Mouse (Mus musculus): ENCODE results near the gene Clps.

Gene Clps

GRCm38 (mm10) chr17:28553040-28553793 lies 7.3 kb downstream of the Clps start:
- DNase-seq (ENCODE audit: low spot score in 2 of 2) = peak; percentile 50 to 52

- DNase-seq (ENCODE audit: low spot score in 2 of 2) = no peak
These were observed 11.5 kb downstream of the Clps start, which contains the start of gene Clpsl2 for GRCm38 (mm10) chr17:28549111-28549510. Gene Clpsl2 (plus strand): TSS chr17:28549411.

- DNase-seq (ENCODE audit: low spot score in 2 of 2) = no peak
These were observed 12.0 kb downstream of the Clps start for GRCm38 (mm10) chr17:28548550-28548949.

GRCm38 (mm10) chr17:28546925-28547324 lies 13.6 kb downstream of the Clps start:
- no peak for DNase-seq (ENCODE audit: low spot score in 2 of 2)

- no peak for DNase-seq (ENCODE audit: low spot score in 2 of 2)
These were observed 22.7 kb downstream of the Clps start for GRCm38 (mm10) chr17:28537881-28538280.

GRCm38 (mm10) chr17:28533327-28533726 lies 27.2 kb downstream of the Clps start:
- DNase-seq (ENCODE audit: low spot score in 2 of 2) = no peak

- no peak for DNase-seq (ENCODE audit: low spot score in 2 of 2)
These were observed 28.0 kb downstream of the Clps start for GRCm38 (mm10) chr17:28532557-28532956.

GRCm38 (mm10) chr17:28531946-28532345 lies 28.6 kb downstream of the Clps start:
- DNase-seq (ENCODE audit: low spot score in 2 of 2) = no peak

- no peak for DNase-seq (ENCODE audit: low spot score in 2 of 2)
These were observed 30.1 kb downstream of the Clps start, which contains the start of gene Armc12 for GRCm38 (mm10) chr17:28530506-28530905. Gene Armc12 (plus strand): TSS chr17:28530806.

GRCm38 (mm10) chr17:28529116-28529515 lies 31.4 kb downstream of the Clps start:
- DNase-seq (ENCODE audit: low spot score in 2 of 2) = no peak

- DNase-seq (ENCODE audit: low spot score in 2 of 2) = peak; percentile 78 to 79
These were observed 32.6 kb downstream of the Clps start for GRCm38 (mm10) chr17:28528043-28528351.

- no peak for DNase-seq (ENCODE audit: low spot score in 2 of 2)
These were observed 33.2 kb downstream of the Clps start for GRCm38 (mm10) chr17:28527184-28528042.

GRCm38 (mm10) chr17:28524831-28525430 lies 35.6 kb downstream of the Clps start:
- DNase-seq (ENCODE audit: low spot score in 2 of 2) = no peak

GRCm38 (mm10) chr17:28524009-28524695 lies 36.4 kb downstream of the Clps start:
- no peak for DNase-seq (ENCODE audit: low spot score in 2 of 2)

- DNase-seq (ENCODE audit: low spot score in 2 of 2) = no peak
These were observed 37.1 kb downstream of the Clps start for GRCm38 (mm10) chr17:28523355-28524008.

- peak; percentile 93 for DNase-seq (ENCODE audit: low spot score in 2 of 2)
These were observed 37.8 kb downstream of the Clps start for GRCm38 (mm10) chr17:28522623-28523354.

GRCm38 (mm10) chr17:28521920-28522319 lies 38.6 kb downstream of the Clps start:
- no peak for DNase-seq (ENCODE audit: low spot score in 2 of 2)

GRCm38 (mm10) chr17:28521071-28521726 lies 39.4 kb downstream of the Clps start:
- no peak for DNase-seq (ENCODE audit: low spot score in 2 of 2)

GRCm38 (mm10) chr17:28520561-28520960 lies 40.0 kb downstream of the Clps start:
- DNase-seq (ENCODE audit: low spot score in 2 of 2) = no peak

- DNase-seq (ENCODE audit: low spot score in 2 of 2) = no peak
These were observed 40.7 kb downstream of the Clps start for GRCm38 (mm10) chr17:28519827-28520226.
